Mouse (Mus musculus) heart, embryonic 15.5 days (tissue): ENCODE measurements at regions not wholly inside any gene's neighbourhood (a gene's known extent, or its start where the extent isn't known, plus 50 kb on each side); places are given as distances from the start of the nearest gene placed in this dataset.
"Not testable (repeated sequence)": the region's sequence is repeated elsewhere in the genome, so short reads cannot be mapped to it uniquely, and the experiment has no call there.

Source experiments
- ATAC-seq: fragments of 200-750 bp; cut with Nextera tagmentation; replicated peaks from 2 replicates; pipeline ENCODE4 v1.8.0; 2017; ENCODE audit warnings: low read depth, moderate TSS enrichment; ENCODE audit not compliant: insufficient number of reproducible peaks, insufficient read depth, low FRiP score
- H3K27ac ChIP-seq: fragments of 300-500 bp; sonication (generic); 2 replicates; pipeline ENCODE4 v1.5.1; 2015; ENCODE audit warnings: mild to moderate bottlenecking, inconsistent platforms
- H3K27me3 ChIP-seq: fragments of 300-500 bp; sonication (generic); 2 replicates; pipeline ENCODE4 v1.6.1; 2015; ENCODE audit warnings: inconsistent platforms
- H3K36me3 ChIP-seq: fragments of 300-500 bp; sonication (generic); 2 replicates; pipeline ENCODE4 v1.6.1; 2015; ENCODE audit warnings: mild to moderate bottlenecking, inconsistent platforms
- H3K4me1 ChIP-seq: fragments of 300-500 bp; sonication (generic); replicated peaks from 2 replicates; pipeline ENCODE4 v1.6.1; 2015; ENCODE audit warnings: inconsistent platforms
- H3K4me2 ChIP-seq: fragments of 300-500 bp; sonication (generic); 2 replicates; pipeline ENCODE4 v1.6.1; 2015; ENCODE audit warnings: inconsistent platforms, mild to moderate bottlenecking, moderate library complexity
- H3K4me3 ChIP-seq: fragments of 300-500 bp; sonication (generic); 2 replicates; pipeline ENCODE4 v1.5.1; 2015; ENCODE audit warnings: mild to moderate bottlenecking, inconsistent platforms
- H3K9ac ChIP-seq: fragments of 300-500 bp; sonication (generic); 2 replicates; pipeline ENCODE4 v1.6.1; 2015; ENCODE audit warnings: mild to moderate bottlenecking, inconsistent platforms
- H3K9me3 ChIP-seq: fragments of 300-500 bp; sonication (generic); replicated peaks from 2 replicates; pipeline ENCODE4 v1.6.1; 2016; ENCODE audit warnings: inconsistent platforms
- WGBS: fragments of 180-500 bp; shearing (Covaris S2); methylation state at CpG from one replicate; pipeline ENCODE4 v1.1.7; 2015; ENCODE audit warnings: mixed read lengths; 5-methylcytosine and 5-hydroxymethylcytosine counted together

DNA sequence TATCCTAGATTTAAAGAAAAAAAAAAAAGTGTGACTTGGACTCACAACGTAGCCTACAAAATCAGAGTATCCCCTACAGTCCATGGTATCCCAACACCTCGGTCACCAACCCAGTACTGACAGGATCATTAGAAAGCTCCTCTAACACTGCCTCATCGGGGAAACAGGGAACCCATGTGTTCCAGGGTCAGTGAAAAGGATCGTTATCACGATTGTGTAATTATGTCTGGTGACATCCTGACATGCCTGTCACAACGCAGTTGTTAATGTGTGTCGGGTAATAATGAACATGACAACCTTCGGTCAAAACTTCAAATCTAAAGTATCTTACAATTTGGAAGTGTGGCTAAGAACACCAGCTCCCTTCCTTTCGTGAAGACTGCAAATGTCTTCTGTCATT is 83.8 kb upstream of the Enpep start:
- Histone ChIP-seq H3K9ac (no peak overlapping the region), H3K27ac (no peak overlapping the region), H3K4me1 (no peaks in the 10 kb centered on the region), H3K9me3 (no peaks in the 10 kb centered on the region), H3K36me3 (no peaks in the 10 kb centered on the region), H3K4me3 (no peak overlapping the region), H3K27me3 (no peaks in the 10 kb centered on the region), H3K4me2 (no peak overlapping the region)
- WGBS = 88% methylated on average over 9 of the region's 9 CpGs
- ATAC-seq = no peak

DNA sequence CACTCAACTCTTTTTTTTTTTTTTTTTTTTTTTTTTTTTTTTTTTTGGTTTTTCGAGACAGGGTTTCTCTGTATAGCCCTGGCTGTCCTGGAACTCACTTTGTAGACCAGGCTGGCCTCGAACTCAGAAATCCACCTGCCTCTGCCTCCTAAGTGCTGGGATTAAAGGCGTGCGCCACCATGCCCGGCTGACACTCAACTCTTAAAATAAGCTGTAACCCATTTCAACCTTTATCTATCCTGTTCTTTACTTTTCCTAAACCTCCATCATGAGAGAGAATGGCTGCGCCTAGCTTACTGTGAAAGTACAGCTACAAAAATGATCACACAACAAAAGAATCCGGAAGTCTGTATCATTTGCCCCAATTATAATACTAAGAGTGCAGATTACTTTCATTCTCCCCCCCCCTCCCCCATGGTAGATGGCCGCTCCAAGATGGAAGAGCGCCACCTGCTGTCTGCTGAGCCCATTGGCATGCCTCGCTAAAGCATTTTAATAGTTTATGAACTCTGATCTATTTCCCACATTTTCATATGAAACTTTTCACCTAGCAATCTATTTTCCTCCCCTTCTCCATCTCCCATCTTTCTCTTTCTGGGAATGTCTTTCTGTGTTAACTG is 89.2 kb upstream of the Enpep start:
- WGBS = 43% methylated on average over 9 of the region's 10 CpGs
- not testable (repeated sequence) for ATAC-seq

DNA sequence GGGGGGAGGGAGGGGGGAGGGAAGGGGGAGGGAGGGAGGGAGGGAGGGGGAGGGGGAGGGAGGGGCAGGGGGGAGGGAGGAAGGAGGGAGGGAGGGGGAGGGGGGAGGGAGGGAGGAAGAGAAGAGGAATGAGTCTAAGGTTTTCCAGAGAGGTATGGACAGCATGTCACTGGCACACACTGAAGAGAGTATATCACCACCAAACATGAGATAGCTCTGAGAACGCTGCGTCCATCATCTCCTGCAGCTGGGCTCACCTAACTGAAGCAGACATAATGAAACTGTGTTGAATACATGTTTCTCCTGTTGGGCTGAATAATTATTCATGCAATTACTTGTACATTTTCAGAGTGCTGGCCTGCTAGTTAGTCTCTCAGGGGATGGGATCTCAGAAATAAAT is 96.2 kb upstream of the Enpep start:
- Histone ChIP-seq H3K4me1 (peaks cover 3% of the 10 kb centered on the region; the same call in 1 of the 2 replicates), H3K4me3 (no peak overlapping the region), H3K27me3 (no peaks in the 10 kb centered on the region), H3K9ac (no peak overlapping the region), H3K36me3 (no peaks in the 10 kb centered on the region), H3K27ac (no peak overlapping the region), H3K9me3 (no peaks in the 10 kb centered on the region), H3K4me2 (no peak overlapping the region)
- no peak for ATAC-seq
- 36% methylated on average over 2 of the region's 2 CpGs for WGBS

More for the DNA sequence above, 89.2 kb upstream of the Enpep start:
- H3K9ac ChIP-seq, H3K4me2 ChIP-seq, H3K27ac ChIP-seq, H3K36me3 ChIP-seq, H3K4me3 ChIP-seq, H3K27me3 ChIP-seq, H3K4me1 ChIP-seq, H3K9me3 ChIP-seq: not testable (repeated sequence)

DNA sequence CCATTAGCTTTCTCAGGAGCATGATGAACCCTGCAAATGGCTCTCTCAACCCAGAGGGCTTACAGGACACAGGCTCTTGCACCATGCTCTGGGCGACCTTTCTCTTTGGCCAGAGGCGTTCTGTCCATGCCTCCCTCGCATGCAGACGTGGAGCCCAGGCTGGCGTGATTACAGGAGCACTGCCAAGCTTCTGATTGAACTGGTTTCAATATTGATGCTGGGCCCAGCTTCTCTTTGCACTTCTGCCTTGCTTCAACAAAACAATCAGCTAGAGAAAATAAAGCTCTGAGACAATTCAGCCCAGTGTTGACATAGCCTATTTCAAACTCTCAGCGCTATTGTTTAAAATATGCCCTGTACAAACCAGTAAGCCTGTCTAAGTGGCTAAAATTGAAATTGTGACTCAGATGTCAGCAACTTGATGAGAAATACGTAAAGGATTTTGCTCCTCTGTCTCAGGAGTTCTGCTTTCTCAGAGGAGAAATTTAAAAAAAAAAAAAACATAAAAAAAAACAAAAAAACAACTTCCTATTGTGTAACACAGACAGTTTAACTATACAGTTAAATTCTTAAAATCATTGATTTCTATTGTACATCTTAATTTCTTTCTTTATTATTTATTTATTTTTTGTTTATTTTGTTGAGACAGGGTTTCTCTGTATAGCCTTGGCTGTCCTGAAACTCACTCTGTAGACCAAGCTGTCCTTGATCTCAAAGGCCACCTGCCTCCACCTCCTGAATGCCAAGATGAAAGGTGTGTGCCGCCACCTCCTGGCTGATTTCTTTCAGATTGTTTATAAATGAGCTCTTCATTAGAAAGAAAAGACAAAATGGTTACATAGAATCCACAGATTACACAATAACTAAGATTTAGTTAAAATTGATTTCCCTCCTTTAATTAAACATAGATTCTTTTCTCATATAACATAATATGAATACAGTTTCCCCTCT is 96.9 kb upstream of the Enpep start:
- Histone ChIP-seq H3K9ac (no peak overlapping the region), H3K36me3 (no peaks in the 10 kb centered on the region), H3K4me3 (no peak overlapping the region), H3K4me1 (peaks cover 3% of the 10 kb centered on the region; the same call in 1 of the 2 replicates), H3K27me3 (no peaks in the 10 kb centered on the region), H3K9me3 (no peaks in the 10 kb centered on the region), H3K27ac (no peak overlapping the region), H3K4me2 (no peak overlapping the region)
- no peak for ATAC-seq
- WGBS = 47% methylated on average over 8 of the region's 8 CpGs

DNA sequence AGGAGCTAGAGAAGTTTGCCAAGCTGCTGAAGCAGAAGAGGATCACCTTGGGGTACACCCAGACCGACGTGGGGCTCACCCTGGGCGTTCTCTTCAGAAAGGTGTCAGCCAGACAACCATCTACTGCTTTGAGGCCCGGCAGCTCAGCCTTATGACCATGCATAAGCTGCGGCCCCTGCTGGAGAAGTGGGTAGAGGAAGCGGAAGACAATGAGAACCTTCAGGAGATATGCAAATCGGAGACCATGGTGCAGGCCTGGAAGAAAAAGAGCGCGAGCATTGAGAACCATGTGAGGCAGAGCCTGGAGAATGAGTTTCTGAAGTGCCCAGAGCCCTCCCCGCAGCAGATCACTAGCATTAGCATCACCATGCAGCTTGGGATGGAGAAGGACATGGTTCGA is 98.1 kb upstream of the Elovl6 start:
- Histone ChIP-seq H3K36me3 (no peaks in the 10 kb centered on the region), H3K4me2 (no peak overlapping the region), H3K27ac (no peak overlapping the region), H3K4me1 (peaks cover 2% of the 10 kb centered on the region; the same call in 1 of the 2 replicates), H3K4me3 (no peak overlapping the region), H3K9me3 (no peaks in the 10 kb centered on the region), H3K27me3 (no peaks in the 10 kb centered on the region), H3K9ac (no peak overlapping the region)
- 0 out of 2 replicates have a peak, but pooled peaks have one; percentile 35 for ATAC-seq
- WGBS = 53% methylated on average over 11 of the region's 11 CpGs

DNA sequence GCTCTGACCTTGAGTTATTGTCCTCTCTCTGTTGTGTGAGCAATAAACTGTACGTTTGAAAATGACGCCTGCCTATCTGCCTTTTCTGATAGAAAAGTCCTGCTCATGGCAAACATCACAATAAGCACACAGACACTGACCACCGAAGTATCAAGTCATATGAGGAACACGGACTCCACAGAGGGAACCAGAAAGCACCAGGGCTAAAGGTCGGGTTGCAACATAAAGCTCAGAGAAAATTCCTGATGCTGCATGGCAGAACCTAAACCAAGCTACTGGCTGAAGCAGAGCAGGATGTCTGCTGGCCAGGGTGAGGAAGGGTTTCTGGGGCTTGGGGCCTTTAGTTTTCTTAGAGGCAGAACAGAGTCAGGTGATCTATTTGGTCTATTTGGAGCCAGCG is 94.5 kb upstream of the Elovl6 start:
- 73% methylated on average over 6 of the region's 6 CpGs for WGBS
- H3K36me3 ChIP-seq = no peaks in the 10 kb centered on the region
- no peak overlapping the region for H3K9ac ChIP-seq
- no peak for ATAC-seq
- H3K4me1 ChIP-seq = no peaks in the 10 kb centered on the region
- H3K27me3 ChIP-seq = no peaks in the 10 kb centered on the region
- no peak overlapping the region for H3K4me3 ChIP-seq
- H3K4me2 ChIP-seq = no peak overlapping the region
- no peak overlapping the region for H3K27ac ChIP-seq
- no peaks in the 10 kb centered on the region for H3K9me3 ChIP-seq

DNA sequence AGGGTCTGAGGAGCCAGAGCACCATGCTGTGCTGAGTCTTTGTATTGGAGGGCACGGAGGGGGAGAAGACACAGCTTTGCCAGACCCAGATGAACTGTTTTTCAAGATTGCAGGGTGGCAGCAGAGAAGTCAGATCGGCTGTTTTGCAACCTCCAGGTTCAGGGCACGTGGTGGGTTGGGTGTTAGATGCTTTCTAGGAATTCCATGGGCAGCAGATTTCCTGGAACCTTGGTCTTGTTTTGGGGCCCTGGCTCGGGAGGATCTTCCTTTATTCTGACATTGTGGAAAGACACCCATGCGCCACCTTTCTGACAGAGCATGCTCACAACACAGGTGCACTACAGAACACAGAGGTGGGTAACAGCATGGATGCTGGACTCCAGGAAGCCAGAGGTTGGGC is 89.4 kb upstream of the Elovl6 start:
- Histone ChIP-seq H3K27ac (no peak overlapping the region), H3K4me1 (no peaks in the 10 kb centered on the region), H3K4me2 (no peak overlapping the region), H3K36me3 (no peaks in the 10 kb centered on the region), H3K27me3 (no peaks in the 10 kb centered on the region), H3K9ac (no peak overlapping the region), H3K9me3 (no peaks in the 10 kb centered on the region), H3K4me3 (no peak overlapping the region)
- WGBS = 70% methylated on average over 5 of the region's 5 CpGs
- ATAC-seq = no peak

DNA sequence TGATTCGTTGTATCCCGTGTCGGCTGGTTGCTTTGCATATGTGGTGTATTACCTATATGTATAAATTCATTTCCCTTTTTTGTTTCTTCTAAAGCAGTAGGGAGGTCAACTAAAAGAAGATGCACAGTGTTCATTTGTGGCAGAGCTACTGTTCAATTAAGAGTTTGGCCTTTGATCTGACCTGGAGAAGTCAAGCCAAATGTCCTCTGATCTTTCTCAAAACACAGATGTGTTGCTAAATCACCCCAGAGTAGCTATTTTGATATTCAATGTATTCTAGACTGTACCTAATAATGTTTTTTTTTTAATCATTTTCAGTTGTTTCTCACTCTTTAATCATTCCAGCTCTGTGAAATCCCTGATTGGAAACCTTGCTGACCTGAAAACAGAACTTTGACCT is 87.9 kb upstream of the Elovl6 start:
- H3K4me3 ChIP-seq = no peak overlapping the region
- ATAC-seq = no peak
- WGBS = 93% methylated on average over 3 of the region's 3 CpGs

DNA sequence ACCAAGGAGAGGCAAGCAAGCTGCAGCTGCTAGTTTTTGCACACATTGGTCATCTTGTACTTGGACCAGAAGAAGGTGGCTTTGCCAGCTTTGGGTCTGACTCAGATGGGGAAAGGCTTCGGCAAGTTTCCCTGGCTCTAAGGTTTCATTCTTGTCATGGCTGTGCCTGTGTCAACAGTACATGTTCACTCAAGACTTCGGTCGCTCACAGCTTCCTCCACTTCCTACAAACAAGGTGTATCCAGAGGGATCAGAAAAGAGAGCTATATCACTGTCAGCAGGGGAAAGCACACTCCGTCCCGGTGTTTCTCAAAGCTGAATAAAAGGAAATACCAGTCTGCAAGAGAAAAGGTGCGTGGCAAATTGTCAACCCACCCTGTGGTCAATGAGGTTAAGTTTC is 86.2 kb upstream of the Elovl6 start:
- Histone ChIP-seq H3K27ac (no peak overlapping the region), H3K27me3 (no peaks in the 10 kb centered on the region), H3K4me3 (no peak overlapping the region), H3K9me3 (no peaks in the 10 kb centered on the region), H3K36me3 (no peaks in the 10 kb centered on the region), H3K9ac (no peak overlapping the region), H3K4me2 (no peak overlapping the region), H3K4me1 (no peaks in the 10 kb centered on the region)
- no peak for ATAC-seq
- 84% methylated on average over 6 of the region's 6 CpGs for WGBS

More for the DNA sequence above, 87.9 kb upstream of the Elovl6 start:
- no peak overlapping the region for H3K4me2 ChIP-seq
- H3K9ac ChIP-seq = no peak overlapping the region
- no peaks in the 10 kb centered on the region for H3K27me3 ChIP-seq
- H3K27ac ChIP-seq = no peak overlapping the region
- H3K9me3 ChIP-seq = no peaks in the 10 kb centered on the region
- no peaks in the 10 kb centered on the region for H3K36me3 ChIP-seq
- no peaks in the 10 kb centered on the region for H3K4me1 ChIP-seq

DNA sequence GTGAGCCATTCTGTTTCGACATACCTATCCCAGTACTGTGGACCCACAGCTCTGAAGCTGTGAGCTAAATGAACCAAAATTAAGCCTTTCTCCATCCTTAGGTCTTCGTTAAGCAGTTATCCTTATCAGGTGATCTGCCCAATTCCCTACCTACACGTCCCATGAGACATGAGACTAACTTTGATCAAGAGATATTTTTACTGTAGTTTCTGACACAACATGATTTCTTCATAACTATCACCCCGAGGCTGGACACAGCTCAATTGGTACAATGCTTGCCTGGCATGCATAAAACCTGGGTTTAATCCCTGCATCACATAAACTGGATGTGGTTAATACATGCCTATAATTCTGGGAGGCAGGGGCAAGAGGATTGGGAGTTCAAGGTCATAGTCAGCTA is 82.2 kb upstream of the Elovl6 start:
- H3K36me3 ChIP-seq = no peaks in the 10 kb centered on the region
- 77% methylated on average over 4 of the region's 4 CpGs for WGBS
- H3K9ac ChIP-seq = no peak overlapping the region
- H3K27ac ChIP-seq = no peak overlapping the region
- no peak overlapping the region for H3K4me3 ChIP-seq
- no peak overlapping the region for H3K4me2 ChIP-seq
- no peaks in the 10 kb centered on the region for H3K27me3 ChIP-seq
- no peaks in the 10 kb centered on the region for H3K9me3 ChIP-seq
- no peaks in the 10 kb centered on the region for H3K4me1 ChIP-seq
- no peak for ATAC-seq

DNA sequence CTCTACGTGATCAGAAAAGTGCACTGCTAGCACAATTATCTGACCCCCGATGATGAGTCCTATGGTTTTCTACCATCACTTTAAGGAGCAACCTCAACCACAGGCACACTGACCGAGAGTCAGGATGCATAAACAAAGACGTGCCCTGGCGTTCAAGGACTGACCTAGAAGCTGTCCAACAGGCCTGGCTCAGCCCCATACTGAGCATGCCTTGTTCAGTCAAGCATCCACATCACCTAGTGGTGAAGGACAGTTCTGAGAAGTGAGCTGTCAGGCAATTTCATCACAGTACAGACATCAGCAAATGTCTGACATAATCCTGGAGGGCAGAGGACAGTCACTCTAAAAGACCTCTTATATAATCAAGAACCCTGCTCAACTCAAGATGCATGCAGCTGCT is 81.5 kb upstream of the Elovl6 start:
- Histone ChIP-seq H3K9me3 (no peaks in the 10 kb centered on the region), H3K4me3 (no peak overlapping the region), H3K27ac (no peak overlapping the region), H3K4me1 (no peaks in the 10 kb centered on the region), H3K36me3 (no peaks in the 10 kb centered on the region), H3K27me3 (no peaks in the 10 kb centered on the region), H3K4me2 (no peak overlapping the region), H3K9ac (no peak overlapping the region)
- ATAC-seq = no peak
- 71% methylated on average over 5 of the region's 5 CpGs for WGBS

DNA sequence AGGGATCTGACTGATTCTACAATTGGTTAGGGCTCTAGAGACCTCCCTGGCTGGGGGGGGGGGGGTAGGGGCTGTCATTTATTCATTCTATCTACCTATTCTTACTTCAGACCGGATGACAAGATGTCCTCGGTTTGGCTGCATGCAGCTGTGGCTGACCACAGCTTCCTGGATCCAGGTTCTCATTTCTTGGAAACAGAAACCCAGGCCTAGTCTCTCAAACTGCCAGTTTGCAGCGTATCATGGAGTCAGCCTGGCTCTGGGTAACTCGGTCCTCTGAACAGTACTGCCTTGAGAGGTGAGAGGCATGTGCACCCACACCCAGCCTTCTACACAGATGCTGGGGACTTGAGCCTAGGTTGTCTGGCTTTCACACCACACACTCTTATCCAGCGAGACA is 62.1 kb upstream of the Elovl6 start:
- H3K4me1 ChIP-seq = no peaks in the 10 kb centered on the region
- no peak for ATAC-seq
- H3K27ac ChIP-seq = no peak overlapping the region
- H3K27me3 ChIP-seq = no peaks in the 10 kb centered on the region
- 75% methylated on average over 5 of the region's 5 CpGs for WGBS
- H3K4me2 ChIP-seq = no peak overlapping the region
- no peak overlapping the region for H3K9ac ChIP-seq
- no peak overlapping the region for H3K4me3 ChIP-seq
- H3K36me3 ChIP-seq = no peaks in the 10 kb centered on the region
- no peaks in the 10 kb centered on the region for H3K9me3 ChIP-seq
